Mouse (Mus musculus) kidney, postnatal 14 days (tissue): ENCODE results near the gene Hdac4.

Source experiments
- DNase-seq: peaks from one replicate; pipeline ENCODE4 v3.0.0; 2022; ENCODE audit warnings: mixed read lengths

The Hdac4 gene

GRCm38 (mm10) chr1:92129751-92130150 lies 65.7 kb downstream of the Hdac4 start:
- no peak for DNase-seq

DNA sequence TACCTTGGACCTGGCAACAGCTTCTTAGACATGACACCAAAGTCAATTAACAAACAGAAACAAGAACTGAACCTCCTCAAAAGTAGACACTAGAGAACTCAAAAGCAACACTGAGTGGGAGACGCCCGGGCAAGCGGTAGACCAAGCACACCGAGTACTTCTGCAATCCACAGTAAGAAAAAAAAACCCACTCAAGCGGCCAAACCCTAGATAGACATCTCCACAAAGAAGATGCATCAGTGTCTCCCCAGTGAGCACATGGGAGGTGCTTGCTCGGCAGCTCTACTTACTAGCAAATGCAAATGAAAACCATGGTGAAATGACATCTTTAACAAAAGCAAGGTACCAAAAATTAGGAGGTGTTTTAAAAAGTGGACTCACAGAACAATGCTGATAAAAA lies 67.7 kb downstream of the Hdac4 start:
- no peak for DNase-seq

DNA sequence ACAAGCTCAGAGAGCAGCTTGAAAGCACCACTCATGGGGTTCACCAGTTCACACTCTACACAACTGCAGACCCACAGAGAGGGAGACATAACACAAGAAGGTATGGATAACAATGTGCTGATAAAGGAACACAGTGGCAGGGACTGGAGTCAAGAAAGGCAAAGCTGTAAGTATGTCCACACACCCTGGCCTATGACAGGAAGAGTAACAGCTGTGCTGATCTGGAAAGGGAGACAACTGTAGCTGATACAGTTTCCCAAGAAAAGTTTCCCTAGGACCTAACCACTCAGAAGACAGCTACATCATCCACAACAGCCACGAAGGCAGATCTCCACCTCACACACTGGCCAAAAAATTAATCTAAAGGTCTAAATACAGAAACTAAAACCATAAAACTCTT lies 68.1 kb downstream of the Hdac4 start:
- DNase-seq, result no peak

DNA sequence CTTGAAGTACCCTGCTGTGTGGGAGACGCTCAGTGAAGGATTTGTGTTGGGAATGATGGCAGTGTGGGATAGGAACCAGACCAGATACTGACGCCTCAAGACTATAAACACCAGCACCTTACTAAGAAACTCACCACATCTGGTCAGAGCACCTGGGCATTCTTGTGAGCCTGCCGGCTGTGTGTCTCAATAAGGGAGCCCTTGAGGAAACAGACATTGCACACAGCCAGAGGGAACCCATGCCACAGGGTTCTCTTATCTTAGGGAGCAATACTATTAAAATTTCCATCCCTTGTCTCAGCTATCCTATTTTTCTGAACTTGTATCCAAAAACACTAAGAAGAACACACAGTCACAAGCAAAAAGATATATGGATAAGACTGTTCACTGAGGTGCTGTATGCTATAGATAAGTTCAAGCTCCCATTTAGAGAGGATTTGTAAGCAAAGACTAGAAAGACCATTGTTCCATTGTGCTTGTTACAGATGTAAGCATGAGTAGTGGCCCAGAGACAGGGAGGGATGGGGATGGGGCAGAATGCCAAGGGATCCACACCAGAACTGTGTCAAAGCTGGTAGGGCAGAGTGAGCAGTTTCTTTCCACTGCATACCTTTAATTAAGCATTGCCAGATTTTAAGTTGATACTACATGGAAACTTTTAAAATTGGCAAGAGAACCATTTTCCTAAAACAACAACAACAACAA lies 70.8 kb downstream of the Hdac4 start:
- DNase-seq, result peak; percentile 57

DNA sequence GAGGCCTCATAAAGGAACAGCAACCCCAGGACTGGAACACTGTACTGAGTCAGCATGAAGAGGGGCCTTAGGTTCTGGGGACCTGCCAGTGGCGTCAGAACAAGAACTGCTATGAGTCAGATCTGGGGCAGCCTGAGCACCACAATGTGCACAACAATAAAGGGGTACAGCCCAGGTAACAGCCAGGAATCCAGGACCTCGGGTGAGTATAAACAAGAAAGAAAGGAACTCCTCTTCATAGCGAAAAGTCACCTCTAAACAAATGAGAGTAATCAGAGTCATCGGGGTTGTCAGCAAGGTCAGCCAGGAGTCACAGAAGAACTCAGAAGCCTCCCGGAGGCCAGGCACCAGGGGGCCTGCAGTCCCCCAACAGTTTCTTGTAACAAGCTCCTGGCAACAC lies 76.2 kb downstream of the Hdac4 start:
- DNase-seq, result no peak

DNA sequence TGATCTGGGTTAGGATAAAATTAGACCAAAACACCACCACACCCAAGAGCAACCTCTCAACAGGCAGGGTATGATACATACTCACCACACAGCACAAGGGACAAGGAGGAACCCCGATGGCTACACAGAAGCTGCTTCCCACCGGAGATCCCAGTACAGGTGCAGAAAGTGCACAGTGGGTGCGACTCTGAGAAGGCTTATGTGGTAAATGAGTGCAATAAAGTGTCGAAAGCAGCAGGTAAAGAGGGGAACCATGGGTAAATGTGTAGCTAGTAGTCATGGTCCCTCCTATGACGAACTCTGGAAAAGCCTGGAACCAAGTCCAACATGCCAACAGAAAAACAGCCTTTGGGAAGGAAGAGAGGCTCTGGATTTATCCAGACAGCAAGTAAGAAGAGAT lies 77.9 kb downstream of the Hdac4 start:
- no peak for DNase-seq

- no peak for DNase-seq
Observed at GRCm38 (mm10) chr1:92116169-92116568, 79.3 kb downstream of the Hdac4 start.

DNA sequence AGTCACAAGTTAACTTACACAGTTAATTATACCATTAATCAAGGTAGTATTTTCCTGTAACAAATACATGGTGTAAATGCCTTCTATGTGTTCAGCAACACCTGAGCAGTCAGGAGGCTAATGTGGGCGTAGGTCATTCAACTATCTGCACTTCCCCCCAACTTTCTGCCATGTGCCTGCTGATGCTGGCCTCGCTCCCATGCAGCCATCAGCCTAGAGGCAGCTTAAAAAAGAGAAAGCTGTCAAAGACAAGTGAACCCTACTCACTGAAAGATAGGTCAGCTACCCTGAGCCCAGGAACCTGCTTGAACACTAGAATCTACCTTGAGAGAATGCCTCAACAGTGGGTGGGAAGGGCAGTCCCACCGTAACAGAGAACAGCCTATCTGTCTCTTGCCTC lies 81.4 kb downstream of the Hdac4 start:
- DNase-seq, result no peak

DNA sequence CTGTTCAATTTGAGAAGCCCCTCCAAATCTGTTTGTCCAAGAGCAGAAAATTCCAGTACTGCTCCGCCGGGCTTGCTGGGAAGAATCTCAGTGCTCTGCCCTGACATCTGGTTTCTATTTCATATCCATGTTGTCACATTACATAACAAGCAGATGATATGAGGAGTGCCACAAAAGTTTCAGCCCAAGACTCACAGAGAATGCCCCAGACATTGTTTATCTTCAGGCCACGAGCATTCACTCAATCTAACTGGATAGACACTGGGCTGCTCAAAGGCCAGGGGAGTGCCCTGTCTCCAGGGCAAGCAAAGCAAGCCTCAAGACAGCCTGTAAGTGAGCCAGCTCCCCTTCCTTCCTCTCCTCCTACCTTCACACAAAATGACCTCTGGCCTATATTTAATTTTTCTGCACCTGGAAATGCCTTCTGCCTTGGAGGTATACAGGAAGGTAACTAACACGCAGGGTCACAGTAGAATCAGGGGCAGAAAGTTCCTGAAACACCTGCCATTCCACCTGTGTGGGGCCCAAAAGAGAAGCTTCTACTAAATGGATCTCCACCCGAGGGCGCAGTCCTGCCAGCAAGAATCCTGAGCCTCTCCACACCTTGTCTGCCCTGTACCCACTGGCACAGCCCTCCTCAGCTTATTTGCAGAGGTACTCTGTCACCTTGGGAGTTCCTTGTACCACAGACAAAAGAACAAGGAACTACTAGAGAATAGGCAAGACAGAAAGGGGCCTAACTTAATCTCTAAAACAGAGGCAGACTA lies 82.1 kb downstream of the Hdac4 start:
- peak; percentile 25 for DNase-seq

GRCm38 (mm10) chr1:92112591-92112990 lies 82.9 kb downstream of the Hdac4 start:
- no peak for DNase-seq

DNA sequence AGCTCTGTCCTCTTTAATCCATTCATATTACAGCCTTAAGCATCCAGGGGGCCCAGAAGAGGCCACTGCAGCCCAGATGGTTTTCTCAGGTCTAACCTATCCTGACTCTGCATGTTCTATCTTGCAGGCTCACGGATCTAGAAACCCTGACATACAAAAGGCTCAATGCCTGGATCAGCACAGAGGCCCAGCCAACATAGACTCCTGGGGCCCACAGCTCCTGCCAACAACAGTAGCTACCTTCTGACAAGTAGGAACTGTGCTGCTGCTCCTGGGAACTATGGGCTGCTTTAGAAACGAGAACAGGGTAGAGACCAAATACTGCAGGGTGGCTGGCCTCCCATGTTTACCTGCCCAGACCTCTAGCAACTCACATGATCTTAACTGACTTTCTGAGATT lies 83.9 kb downstream of the Hdac4 start:
- DNase-seq, result no peak

GRCm38 (mm10) chr1:92111026-92111425 lies 84.5 kb downstream of the Hdac4 start:
- DNase-seq, result no peak

GRCm38 (mm10) chr1:92109221-92109620 lies 86.3 kb downstream of the Hdac4 start:
- no peak for DNase-seq

GRCm38 (mm10) chr1:92108556-92108955 lies 86.9 kb downstream of the Hdac4 start:
- DNase-seq, result no peak

DNA sequence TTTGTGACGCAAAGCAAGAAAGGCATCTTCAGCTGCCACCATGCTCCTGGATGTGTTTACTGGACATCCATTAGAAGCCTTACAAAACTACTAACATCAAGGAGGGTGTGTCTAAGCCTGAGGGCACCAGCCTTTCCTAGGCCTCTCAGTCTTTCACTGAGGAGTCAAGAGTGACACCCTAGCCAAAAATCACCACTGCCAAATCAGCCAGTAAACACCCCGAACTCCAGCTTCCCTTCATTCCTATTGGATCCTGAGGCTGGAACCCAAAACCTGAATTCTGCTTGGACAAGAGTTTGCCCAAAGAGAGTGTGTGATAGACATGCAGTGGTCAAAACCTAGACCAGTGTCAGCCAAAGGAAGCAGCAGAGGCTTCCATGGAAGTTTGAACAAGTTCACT lies 87.5 kb downstream of the Hdac4 start:
- DNase-seq, result no peak

GRCm38 (mm10) chr1:92107521-92107920 lies 88.0 kb downstream of the Hdac4 start:
- DNase-seq, result no peak

DNA sequence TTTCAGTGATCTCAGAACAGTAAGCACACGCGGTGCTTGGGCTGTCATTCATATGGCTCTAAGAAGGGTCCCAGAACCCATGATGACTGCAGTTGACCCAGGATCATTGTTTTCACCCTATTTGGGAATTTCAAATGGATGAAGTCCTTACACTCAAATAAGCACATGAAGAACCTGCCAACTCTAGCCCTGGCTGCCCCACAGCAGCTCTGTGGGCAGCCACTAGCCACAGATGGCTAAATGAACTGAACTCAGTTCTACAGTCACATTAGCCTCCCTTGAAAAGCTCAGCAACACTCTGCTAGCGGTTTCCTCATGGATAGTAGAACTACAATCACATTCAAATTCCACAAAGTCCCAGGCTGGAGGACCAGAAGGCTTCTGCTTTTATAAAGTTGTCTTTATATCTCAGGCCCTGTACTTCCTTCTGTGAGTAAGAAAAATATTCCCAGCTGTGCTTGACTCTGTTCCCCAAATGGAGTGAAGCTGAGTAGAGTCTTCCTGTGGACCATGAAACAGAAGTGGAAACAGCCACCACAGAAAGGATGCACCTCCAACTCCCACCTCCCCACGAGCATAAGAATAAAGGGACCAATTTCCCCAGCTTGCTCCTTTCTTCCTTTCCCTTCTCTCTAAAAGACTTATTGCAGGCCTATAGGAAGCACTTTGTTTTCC lies 88.9 kb downstream of the Hdac4 start:
- DNase-seq, result no peak

- no peak for DNase-seq
Observed at GRCm38 (mm10) chr1:92104718-92105117, 90.8 kb downstream of the Hdac4 start.

DNA sequence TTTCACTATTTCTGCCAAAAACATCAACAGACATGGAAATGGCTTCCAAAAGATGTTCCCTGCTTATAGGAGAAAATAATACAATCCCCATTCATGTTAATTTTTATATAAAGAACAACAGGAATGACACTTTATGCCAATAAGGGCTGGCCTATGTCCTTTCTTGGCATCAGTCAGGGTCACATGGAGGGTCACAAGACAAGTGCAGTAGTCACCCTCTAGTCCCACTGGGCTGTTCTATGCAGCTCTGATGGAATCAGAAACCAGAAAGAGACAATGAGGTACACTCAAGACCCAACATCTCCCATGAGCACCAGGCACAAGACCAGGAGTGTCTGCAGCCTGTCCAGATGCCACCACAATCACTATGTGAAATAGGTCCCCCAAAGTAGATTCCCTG lies 91.5 kb downstream of the Hdac4 start:
- no peak for DNase-seq

DNA sequence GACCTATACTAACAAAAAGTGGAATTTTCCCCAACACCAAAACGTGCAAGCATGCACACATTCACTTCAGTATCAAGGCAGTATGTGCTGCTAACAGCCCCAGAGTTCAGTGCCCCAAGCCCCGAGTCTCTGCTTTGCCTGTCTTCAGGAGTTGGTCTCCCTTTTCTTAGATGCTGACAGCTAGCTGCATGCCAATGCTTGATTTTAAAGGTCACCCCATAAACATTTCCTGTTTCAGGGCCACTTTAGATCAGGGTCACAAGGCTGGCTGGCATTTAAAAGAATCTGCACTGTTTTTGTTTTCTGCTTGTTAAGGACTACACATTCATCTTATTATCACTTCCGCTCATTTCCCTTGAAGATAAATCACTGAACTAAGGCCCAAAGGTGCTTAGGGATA lies 92.1 kb downstream of the Hdac4 start:
- DNase-seq, result no peak

DNA sequence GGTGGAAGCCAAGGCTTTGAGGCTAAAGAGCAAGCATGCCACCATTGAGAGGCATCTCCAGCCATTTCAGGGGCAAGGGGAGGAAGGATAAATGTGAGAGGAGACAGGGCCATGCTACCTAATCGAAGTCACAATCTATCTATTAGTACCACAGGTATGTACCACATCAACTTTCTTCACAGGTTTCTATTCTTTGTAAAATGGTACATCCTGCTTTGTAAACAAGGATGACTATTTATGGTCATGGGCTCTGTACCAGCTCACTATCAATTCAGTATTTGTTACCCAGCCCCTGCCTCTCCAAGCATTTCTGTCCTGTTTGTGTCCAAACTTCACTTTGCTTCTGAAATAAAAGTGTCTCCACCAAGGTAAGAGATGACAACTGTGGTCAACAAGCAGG lies 92.7 kb downstream of the Hdac4 start:
- DNase-seq, result no peak

DNA sequence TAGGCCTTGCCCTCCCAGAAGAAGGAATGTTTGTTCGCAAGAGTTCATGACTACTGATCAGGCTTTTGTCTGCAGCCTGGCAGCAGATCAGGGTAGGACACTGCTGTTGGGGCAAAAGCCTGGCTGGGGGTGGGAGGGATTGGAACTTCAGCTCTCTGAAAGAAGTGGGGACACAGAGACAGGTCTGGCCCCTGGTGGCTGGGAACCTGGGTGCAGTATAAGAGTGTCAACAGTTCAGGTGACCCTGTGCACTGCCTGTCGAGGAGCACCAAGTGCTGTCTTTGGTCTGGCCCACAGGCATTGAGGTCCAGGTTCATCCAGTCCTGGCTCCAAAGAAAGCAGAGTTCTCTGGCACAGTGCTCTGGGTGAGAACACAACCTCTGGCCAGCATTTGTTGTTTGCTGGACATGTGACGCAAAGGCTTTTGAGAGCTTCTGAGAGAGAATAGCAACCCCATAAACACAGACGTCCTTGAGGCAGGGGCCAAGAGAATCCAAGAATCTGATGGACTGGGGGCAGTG lies 95.1 kb downstream of the Hdac4 start:
- DNase-seq, result peak; percentile 30

DNA sequence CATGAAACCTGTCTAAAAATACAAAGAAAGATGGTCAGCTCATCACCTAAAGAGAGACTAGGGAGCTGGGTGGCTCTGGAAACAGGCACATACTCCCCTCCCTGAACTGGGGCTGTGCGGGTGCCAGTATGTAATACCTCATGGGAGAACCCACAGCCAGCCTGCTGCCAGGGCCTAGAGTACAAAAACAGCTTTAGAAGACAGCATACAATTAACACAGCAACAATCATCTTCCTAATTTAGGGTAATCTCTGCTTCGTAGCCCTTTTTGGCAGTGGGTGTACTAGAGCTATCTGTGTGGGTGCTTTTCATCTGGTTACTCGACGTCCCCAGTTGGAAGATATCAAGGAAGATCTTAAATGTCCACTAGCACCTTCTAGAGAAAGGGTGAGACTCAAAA lies 95.5 kb downstream of the Hdac4 start:
- no peak for DNase-seq

- no peak for DNase-seq
Observed at GRCm38 (mm10) chr1:92099502-92099901, 96.0 kb downstream of the Hdac4 start.
